Mouse (Mus musculus): ENCODE measurements around the gene Slc47a1.

DNA sequence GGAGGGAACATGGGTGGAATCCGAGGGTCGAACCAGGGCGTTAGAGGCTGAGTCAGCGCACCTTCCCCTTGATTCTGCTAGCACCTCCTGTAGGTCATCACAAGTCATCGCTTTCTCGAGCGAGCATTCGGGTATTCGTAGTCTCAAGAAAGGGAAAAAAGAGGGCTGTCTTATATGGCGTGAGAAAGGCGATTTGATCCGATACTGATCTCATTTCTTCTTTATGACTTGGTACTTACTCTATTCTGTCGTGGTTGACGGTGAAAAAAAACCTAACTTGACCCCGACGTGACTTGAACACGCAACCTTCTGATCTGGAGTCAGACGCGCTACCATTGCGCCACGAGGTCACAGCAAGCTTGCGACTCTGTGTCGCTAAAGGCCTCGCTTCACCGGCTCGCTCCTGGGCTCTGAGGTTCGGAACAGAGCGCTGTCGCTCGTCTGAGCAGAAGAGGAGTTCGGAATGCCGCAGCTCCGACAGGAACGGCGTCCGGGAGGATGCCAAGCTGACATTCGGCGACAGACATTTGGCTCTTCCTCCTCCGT, 29.6 kb upstream of the Slc47a1 start:
- TF ChIP-seq CTCF (IDR thresholded peaks at IDR 0.05; ENCODE audit: low read depth), result peak; percentile 42
- TF ChIP-seq EP300 (IDR thresholded peaks at IDR 0.05; ENCODE audit: low read depth), result no peak

Data from heart, postnatal 0 days (tissue).